Mouse (Mus musculus): ENCODE data around the gene Olfr1129. TPM values are rescaled to one million over a fixed set of nuclear protein-coding genes. Genes with fewer than 3 reads are reported as not detected.
"Not testable (repeated sequence)": the region's sequence is repeated elsewhere in the genome, so short reads cannot be mapped to it uniquely, and the experiment has no call there.

Gene Olfr1129
- total RNA-seq (2014; rRNA removed) (not detected in 2 replicates), polyA plus RNA-seq (2015; fragmentation: Nextera tagmentation; extraction: Ambion mirVana) (not detected in 2 replicates)

DNA sequence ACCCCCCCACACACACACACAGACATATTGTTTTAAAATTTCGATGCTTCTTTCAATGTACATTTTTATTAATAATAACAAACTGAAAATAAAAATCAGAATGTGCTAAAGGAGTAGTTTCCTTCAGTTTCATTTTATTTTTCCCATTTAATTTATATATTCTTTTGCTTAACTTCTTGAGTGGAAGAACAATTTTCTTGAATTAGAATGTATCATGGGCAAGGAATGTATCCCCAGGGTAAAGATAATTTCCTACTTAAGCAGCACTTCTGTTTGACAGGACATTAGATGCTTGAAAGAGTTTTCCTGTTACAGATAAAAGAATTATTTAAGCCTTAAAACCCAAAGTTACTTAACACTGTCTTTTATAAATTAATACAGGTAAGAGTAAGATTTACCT is at the start of gene Olfr1129:
Gene Olfr1129, plus strand, starts transcription at position 301 of the 400 bp plus-strand sequence.
- DNase-seq (ENCODE audit: low spot score); ATAC-seq (ENCODE audit: low FRiP score); H3K4me2 ChIP-seq (ENCODE audit: low read depth, low read length, poor library complexity, severe bottlenecking); H3K4me1 ChIP-seq (ENCODE audit: insufficient read depth, low read length); H3K36me3 ChIP-seq (ENCODE audit: insufficient read depth, low read length); H3K4me3 ChIP-seq (ENCODE audit: low read depth, low read length); H3K27ac ChIP-seq (ENCODE audit: low read depth, low read length); H3K9ac ChIP-seq (replicated peaks; ENCODE audit: low read length, poor library complexity, severe bottlenecking); H3K9me3 ChIP-seq (ENCODE audit: low read length); H3K27me3 ChIP-seq (ENCODE audit: insufficient read depth, low read length): not testable (repeated sequence)
- 76% methylated on average over 1 of the region's 1 CpGs for WGBS

DNA sequence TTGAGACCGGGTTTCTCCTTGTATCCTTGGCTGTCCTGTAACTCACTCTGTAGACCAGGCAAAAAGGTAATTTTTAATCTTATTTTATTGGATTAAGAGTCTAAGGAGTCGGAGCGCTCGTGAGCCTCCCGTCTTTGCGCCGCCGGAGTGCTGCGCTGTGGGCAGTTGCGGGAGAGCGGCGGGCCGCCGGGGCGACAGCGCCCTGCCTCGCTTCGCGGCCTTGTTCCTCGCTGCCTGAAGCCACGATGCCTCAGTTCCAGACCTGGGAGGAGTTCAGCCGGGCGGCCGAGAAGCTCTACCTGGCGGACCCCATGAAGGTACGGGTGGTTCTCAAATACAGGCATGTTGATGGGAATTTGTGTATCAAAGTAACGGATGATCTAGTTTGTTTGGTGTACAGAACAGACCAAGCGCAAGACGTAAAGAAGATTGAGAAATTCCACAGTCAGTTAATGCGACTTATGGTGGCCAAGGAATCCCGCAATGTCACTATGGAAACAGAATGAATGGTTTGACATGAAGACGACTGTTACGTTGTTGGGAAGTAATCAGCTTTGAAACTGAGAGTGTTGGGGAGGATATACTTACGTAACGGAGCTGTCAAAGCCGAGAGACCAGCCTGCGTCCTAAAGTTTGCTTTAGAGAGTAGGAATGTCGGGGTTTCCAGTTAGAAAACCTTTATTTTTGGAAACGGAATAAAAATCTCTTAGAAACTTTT is 47.6 kb upstream of the Olfr1129 start:
- H3K27me3 ChIP-seq (ENCODE audit: insufficient read depth, low read length); H3K4me1 ChIP-seq (ENCODE audit: insufficient read depth, low read length); H3K9ac ChIP-seq (replicated peaks; ENCODE audit: low read length, poor library complexity, severe bottlenecking); H3K9me3 ChIP-seq (ENCODE audit: low read length); H3K27ac ChIP-seq (ENCODE audit: low read depth, low read length); H3K36me3 ChIP-seq (ENCODE audit: insufficient read depth, low read length): not testable (repeated sequence)
- WGBS, result 26% methylated on average over 38 of the region's 39 CpGs
- Histone ChIP-seq H3K4me2 (ENCODE audit: low read depth, low read length, poor library complexity, severe bottlenecking) (peak overlapping the region; percentile 35), H3K4me3 (ENCODE audit: low read depth, low read length) (peak overlapping the region; percentile 35)
- DNase-seq (ENCODE audit: low spot score) (peak; percentile 18), ATAC-seq (ENCODE audit: low FRiP score) (peak; percentile 47; the same call in 1 of the 2 replicates)

DNA sequence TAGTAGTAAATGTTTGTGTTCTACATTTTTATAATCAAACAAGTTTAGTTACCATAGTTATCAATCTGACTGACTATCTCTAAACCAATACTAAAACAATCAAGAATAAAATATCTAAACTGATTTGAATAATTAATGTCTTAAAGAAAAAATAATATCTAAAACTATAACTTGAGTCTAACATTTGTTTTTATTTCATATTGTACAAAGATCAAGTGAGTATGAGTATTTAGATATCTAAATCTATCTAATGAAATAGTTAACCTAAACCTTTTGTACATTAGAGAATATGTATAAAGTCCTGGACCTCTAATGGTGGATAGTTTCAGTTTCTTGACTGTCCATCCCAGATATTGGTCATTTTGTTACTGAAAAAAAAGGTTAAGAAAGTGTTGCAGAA is 42.2 kb upstream of the Olfr1129 start, which contains the start of gene Olfr153:
Gene Olfr153, plus strand, starts transcription at position 301 of the 400 bp plus-strand sequence.
- ATAC-seq (ENCODE audit: low FRiP score) (no peak), DNase-seq (ENCODE audit: low spot score) (no peak)
- Histone ChIP-seq H3K4me3 (ENCODE audit: low read depth, low read length) (no peak within 1 kb of the TSS), H3K4me2 (ENCODE audit: low read depth, low read length, poor library complexity, severe bottlenecking) (no peak within 1 kb of the TSS), H3K36me3 (ENCODE audit: insufficient read depth, low read length) (no peaks in the 10 kb centered on the region), H3K27me3 (ENCODE audit: insufficient read depth, low read length) (no peaks in the 10 kb centered on the region), H3K9me3 (ENCODE audit: low read length) (no peaks in the 10 kb centered on the region), H3K4me1 (ENCODE audit: insufficient read depth, low read length) (no peaks in the 10 kb centered on the region), H3K9ac (replicated peaks; ENCODE audit: low read length, poor library complexity, severe bottlenecking) (no peak within 1 kb of the TSS), H3K27ac (ENCODE audit: low read depth, low read length) (no peak within 1 kb of the TSS)
- no peak for TF ChIP-seq CTCF (IDR thresholded peaks at IDR 0.05)

DNA sequence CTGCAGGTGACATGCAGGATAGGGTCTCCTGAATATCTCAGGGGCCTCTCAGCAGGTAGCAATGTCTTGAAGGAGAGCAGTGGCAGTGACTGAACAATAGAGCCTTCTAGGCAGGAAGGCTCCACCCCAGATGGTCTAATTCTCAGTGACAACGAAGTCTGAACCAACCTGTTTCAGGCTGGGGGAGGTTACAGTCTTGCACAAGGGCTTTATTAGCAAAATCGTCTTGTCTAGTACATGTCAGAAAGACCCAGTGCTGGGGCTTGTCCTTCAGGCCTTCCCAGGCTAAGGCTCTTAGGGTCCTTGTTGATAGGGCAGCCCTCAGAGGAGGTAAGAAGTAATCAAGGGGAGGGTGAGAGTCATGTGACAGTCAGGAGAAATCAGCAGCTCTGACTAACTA is 38.9 kb upstream of the Olfr1129 start:
- Histone ChIP-seq H3K36me3 (ENCODE audit: insufficient read depth, low read length) (no peaks in the 10 kb centered on the region), H3K4me1 (ENCODE audit: insufficient read depth, low read length) (no peaks in the 10 kb centered on the region), H3K4me3 (ENCODE audit: low read depth, low read length) (no peak overlapping the region), H3K9ac (replicated peaks; ENCODE audit: low read length, poor library complexity, severe bottlenecking) (no peak overlapping the region), H3K9me3 (ENCODE audit: low read length) (no peaks in the 10 kb centered on the region), H3K27ac (ENCODE audit: low read depth, low read length) (no peak overlapping the region), H3K4me2 (ENCODE audit: low read depth, low read length, poor library complexity, severe bottlenecking) (no peak overlapping the region), H3K27me3 (ENCODE audit: insufficient read depth, low read length) (no peaks in the 10 kb centered on the region)
- 61% methylated on average over 2 of the region's 2 CpGs for WGBS
- ATAC-seq (ENCODE audit: low FRiP score), result no peak
- no peak for DNase-seq (ENCODE audit: low spot score)
- no peak for TF ChIP-seq CTCF (IDR thresholded peaks at IDR 0.05)

DNA sequence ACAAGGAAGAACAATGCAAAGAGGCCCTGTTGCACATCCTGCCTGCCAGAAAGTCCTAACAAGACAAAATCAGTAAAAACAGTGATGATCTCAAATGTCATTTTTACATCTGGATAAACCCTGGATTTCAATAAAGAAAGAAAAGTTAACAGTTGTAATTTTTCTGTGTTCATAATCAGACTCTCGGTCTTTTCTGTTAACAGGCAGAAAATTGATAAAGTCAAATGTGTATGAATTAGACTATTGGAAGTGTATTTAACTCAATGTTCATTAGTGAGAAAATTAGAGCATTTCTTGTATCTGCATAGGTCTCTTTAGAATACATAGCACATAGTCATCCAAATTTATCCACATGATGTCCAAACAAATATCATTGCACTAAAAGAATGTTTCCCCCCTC is 28.3 kb upstream of the Olfr1129 start, which contains the start of gene Olfr1128:
Gene Olfr1128, minus strand, starts transcription at position 101 of the 400 bp plus-strand sequence.
- ATAC-seq (ENCODE audit: low FRiP score) (no peak), DNase-seq (ENCODE audit: low spot score) (no peak)
- no peaks in the 10 kb centered on the region for H3K4me1 ChIP-seq (ENCODE audit: insufficient read depth, low read length)
- H3K27me3 ChIP-seq (ENCODE audit: insufficient read depth, low read length), result no peaks in the 10 kb centered on the region
- no peaks in the 10 kb centered on the region for H3K9me3 ChIP-seq (ENCODE audit: low read length)
- no peaks in the 10 kb centered on the region for H3K36me3 ChIP-seq (ENCODE audit: insufficient read depth, low read length)
- no peak within 1 kb of the TSS for H3K9ac ChIP-seq (replicated peaks; ENCODE audit: low read length, poor library complexity, severe bottlenecking)
- no peak within 1 kb of the TSS for H3K4me3 ChIP-seq (ENCODE audit: low read depth, low read length)
- TF ChIP-seq CTCF (IDR thresholded peaks at IDR 0.05), result no peak
- H3K4me2 ChIP-seq (ENCODE audit: low read depth, low read length, poor library complexity, severe bottlenecking), result no peak within 1 kb of the TSS
- no peak within 1 kb of the TSS for H3K27ac ChIP-seq (ENCODE audit: low read depth, low read length)
- 98% methylated on average over 1 of the region's 1 CpGs for WGBS

DNA sequence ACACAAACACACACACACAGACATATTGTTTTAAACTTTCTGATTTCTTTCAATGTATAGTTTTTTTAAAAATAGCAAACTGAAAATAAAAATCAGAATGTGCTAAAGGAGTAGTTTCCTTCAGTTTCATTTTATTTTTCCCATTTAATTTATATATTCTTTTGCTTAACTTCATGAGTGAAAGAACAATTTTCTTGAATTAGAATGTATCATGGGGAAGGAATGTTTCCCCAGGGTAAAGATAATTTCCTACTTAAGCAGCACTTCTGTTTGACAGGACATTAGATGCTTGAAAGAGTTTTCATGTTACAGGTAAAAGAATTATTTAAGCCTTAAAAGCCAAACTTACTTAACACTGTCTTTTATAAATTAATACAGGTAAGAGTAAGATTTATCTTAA is 32.2 kb downstream of the Olfr1129 start, which contains the start of gene Olfr1130:
Gene Olfr1130, plus strand, starts transcription at position 301 of the 400 bp plus-strand sequence.
- not testable (repeated sequence) for H3K4me1 ChIP-seq (ENCODE audit: insufficient read depth, low read length); H3K4me2 ChIP-seq (ENCODE audit: low read depth, low read length, poor library complexity, severe bottlenecking); H3K27me3 ChIP-seq (ENCODE audit: insufficient read depth, low read length); H3K36me3 ChIP-seq (ENCODE audit: insufficient read depth, low read length); H3K9ac ChIP-seq (replicated peaks; ENCODE audit: low read length, poor library complexity, severe bottlenecking); DNase-seq (ENCODE audit: low spot score); ATAC-seq (ENCODE audit: low FRiP score); H3K4me3 ChIP-seq (ENCODE audit: low read depth, low read length); H3K27ac ChIP-seq (ENCODE audit: low read depth, low read length); H3K9me3 ChIP-seq (ENCODE audit: low read length)
